Mouse (Mus musculus) urinary bladder, postnatal 36 days (tissue): ENCODE data around the gene Sstr2.
A peak's percentile ranks its signal among the peaks of the same experiment; 100 is the strongest.

Source experiments
- DNase-seq, 2 experiments: peaks; one replicate each; pipeline ENCODE4 v3.0.0; 2022; ENCODE audit warnings: low spot score in 2 of 2, mixed read lengths in 1 of 2

Sstr2 gene

GRCm38 (mm10) chr11:113618672-113619419 is at the start of gene Sstr2:
TSS of gene Sstr2 (plus strand) at chr11:113619342.
- DNase-seq: peak in 1 of 2 experiments; percentile 7

GRCm38 (mm10) chr11:113571616-113572015 is 47.5 kb upstream of the Sstr2 start:
- DNase-seq: no peak

- DNase-seq: no peak
Measured at GRCm38 (mm10) chr11:113572641-113573040, 46.5 kb upstream of the Sstr2 start.

- no peak for DNase-seq
Measured at GRCm38 (mm10) chr11:113577221-113577620, 41.9 kb upstream of the Sstr2 start.

GRCm38 (mm10) chr11:113583879-113584661 is 35.1 kb upstream of the Sstr2 start:
- no peak for DNase-seq

- DNase-seq: no peak
Measured at GRCm38 (mm10) chr11:113586423-113586822, 32.7 kb upstream of the Sstr2 start.

- DNase-seq: no peak
Measured at GRCm38 (mm10) chr11:113588936-113589335, 30.2 kb upstream of the Sstr2 start.

GRCm38 (mm10) chr11:113595144-113595543 is 24.0 kb upstream of the Sstr2 start:
- no peak for DNase-seq

GRCm38 (mm10) chr11:113597632-113598031 is 21.5 kb upstream of the Sstr2 start:
- no peak for DNase-seq

GRCm38 (mm10) chr11:113600526-113601245 is 18.5 kb upstream of the Sstr2 start:
- DNase-seq: no peak

GRCm38 (mm10) chr11:113601616-113602343 is 17.4 kb upstream of the Sstr2 start:
- no peak for DNase-seq

GRCm38 (mm10) chr11:113607556-113607955 is 11.6 kb upstream of the Sstr2 start:
- DNase-seq: no peak

GRCm38 (mm10) chr11:113609581-113609980 is 9.6 kb upstream of the Sstr2 start:
- DNase-seq: no peak

- DNase-seq: no peak
Measured at GRCm38 (mm10) chr11:113610266-113610665, 8.9 kb upstream of the Sstr2 start.

GRCm38 (mm10) chr11:113611112-113611646 is 8.0 kb upstream of the Sstr2 start:
- no peak for DNase-seq

GRCm38 (mm10) chr11:113611664-113612611 is 7.2 kb upstream of the Sstr2 start:
- DNase-seq: no peak

GRCm38 (mm10) chr11:113614476-113614875 is 4.7 kb upstream of the Sstr2 start:
- no peak for DNase-seq

- DNase-seq: peak; percentile 44 to 58
Measured at GRCm38 (mm10) chr11:113617132-113617911, 1.8 kb upstream of the Sstr2 start.

GRCm38 (mm10) chr11:113618303-113618671 is 855 bp upstream of the Sstr2 start:
- DNase-seq: no peak
